Mouse (Mus musculus) bone marrow, adult 2 months (tissue): ENCODE results near the gene Pagr1a. TPM values are rescaled to one million over a fixed set of nuclear protein-coding genes. Genes with fewer than 3 reads are reported as not detected.

Source experiments
- H3K27ac ChIP-seq: fragments of 200-500 bp; 2 replicates; pipeline ENCODE4 v1.5.1; 2012; ENCODE audit warnings: low read depth, mild to moderate bottlenecking, control low read depth, inconsistent platforms, low read length; ENCODE audit not compliant: control insufficient read depth, poor library complexity, insufficient read depth
- H3K4me1 ChIP-seq: fragments of 200-500 bp; 2 replicates; pipeline ENCODE4 v1.6.1; 2011; ENCODE audit warnings: low read length; ENCODE audit not compliant: control insufficient read depth, insufficient read depth
- H3K4me3 ChIP-seq: fragments of 200-500 bp; replicated peaks from 2 replicates; pipeline ENCODE3; 2011; ENCODE audit warnings: mild to moderate bottlenecking, low read depth, low read length, control low read depth; ENCODE audit not compliant: control insufficient read depth
- CTCF ChIP-seq: fragments of 200-500 bp; IDR thresholded peaks from 2 replicates; pipeline ENCODE4 v1.5.1; 2011; ENCODE audit warnings: low read length, control low read depth; ENCODE audit not compliant: control insufficient read depth, insufficient read depth
- POLR2A ChIP-seq: fragments of 200-500 bp; IDR thresholded peaks from 2 replicates; pipeline ENCODE4 v1.6.1; 2011; ENCODE audit warnings: low read depth, mild to moderate bottlenecking, control low read depth, low read length, borderline replicate concordance; ENCODE audit not compliant: control insufficient read depth
- WGBS: fragments of 180-500 bp; shearing (Covaris S2); methylation state at CpG from one replicate; pipeline ENCODE4 v1.1.7; 2018; 5-methylcytosine and 5-hydroxymethylcytosine counted together
- polyA plus RNA-seq: library from polyadenylated mRNA; stranded (reverse); fragments of >200 nt; gene quantifications from 2 replicates; pipeline ENCODE4 v1.2.4, GENCODE M21; 2011; ENCODE audit warnings: low replicate concordance; ENCODE audit not compliant: missing spikeins, insufficient read depth, insufficient read length

Pagr1a gene
- polyA plus RNA-seq: 20.4 TPM in 1 of 2 replicates, not detected in the other

GRCm38 (mm10) chr7:127016971-127017949, at the start of gene Pagr1a:
Gene Pagr1a (minus strand): TSS chr7:127017352.
- TF ChIP-seq POLR2A (peak; percentile 59; the same call in 1 of the 2 replicates), CTCF (peak; percentile 76)
- Histone ChIP-seq H3K27ac (peak within 1 kb of the TSS; percentile 96), H3K4me3 (peak within 1 kb of the TSS; percentile 87), H3K4me1 (peaks cover 5% of the 10 kb centered on the region; the same call in 1 of the 2 replicates)
- whole genome bisulfite sequencing: 3% methylated on average over 39 of the region's 39 CpGs

- TF ChIP-seq POLR2A (no peak), CTCF (no peak)
- Histone ChIP-seq H3K4me1 (no peaks in the 10 kb centered on the region; the same call in 1 of the 2 replicates), H3K27ac (no peak overlapping the region), H3K4me3 (no peak overlapping the region)
- WGBS: 80% methylated on average over 4 of the region's 4 CpGs
Observed at GRCm38 (mm10) chr7:127066317-127066716, 49.2 kb upstream of the Pagr1a start.

- TF ChIP-seq CTCF (peak; percentile 37), POLR2A (no peak)
- H3K4me1 ChIP-seq: no peaks in the 10 kb centered on the region; the same call in 1 of the 2 replicates
- no peak overlapping the region for H3K4me3 ChIP-seq
- WGBS: 72% methylated on average over 6 of the region's 6 CpGs
- H3K27ac ChIP-seq: no peak overlapping the region
Observed at GRCm38 (mm10) chr7:127065538-127065937, 48.4 kb upstream of the Pagr1a start.

- Histone ChIP-seq H3K27ac (no peak overlapping the region), H3K4me1 (no peaks in the 10 kb centered on the region), H3K4me3 (no peak overlapping the region)
- WGBS: 83% methylated on average over 5 of the region's 5 CpGs
- TF ChIP-seq POLR2A: no peak
- TF ChIP-seq CTCF: no peak
Observed at GRCm38 (mm10) chr7:127055026-127055585, 38.0 kb upstream of the Pagr1a start.

GRCm38 (mm10) chr7:127041851-127042672, 24.9 kb upstream of the Pagr1a start, which contains the start of gene Kif22:
Gene Kif22 (minus strand): TSS chr7:127042471.
- Histone ChIP-seq H3K4me3 (peak within 1 kb of the TSS; percentile 96), H3K4me1 (no peaks in the 10 kb centered on the region), H3K27ac (peak within 1 kb of the TSS; percentile 75)
- under 1% methylated on average over 53 of the region's 53 CpGs for WGBS
- TF ChIP-seq POLR2A (peak; percentile 77; the same call in 1 of the 2 replicates), CTCF (no peak)

- H3K4me3 ChIP-seq: no peak overlapping the region
- TF ChIP-seq CTCF (no peak), POLR2A (no peak)
- 67% methylated on average over 1 of the region's 1 CpGs for WGBS
- no peak overlapping the region for H3K27ac ChIP-seq
- H3K4me1 ChIP-seq: peaks cover 5% of the 10 kb centered on the region
Observed at GRCm38 (mm10) chr7:127031244-127031643, 14.1 kb upstream of the Pagr1a start.

GRCm38 (mm10) chr7:127030172-127030571, 13.0 kb upstream of the Pagr1a start:
- WGBS: 98% methylated on average over 1 of the region's 1 CpGs
- Histone ChIP-seq H3K27ac (no peak overlapping the region), H3K4me1 (peaks cover 5% of the 10 kb centered on the region), H3K4me3 (no peak overlapping the region)
- no peak for TF ChIP-seq POLR2A
- TF ChIP-seq CTCF: no peak

- WGBS: 45% methylated on average over 8 of the region's 8 CpGs
- TF ChIP-seq POLR2A (no peak), CTCF (no peak)
- Histone ChIP-seq H3K4me1 (peaks cover 13% of the 10 kb centered on the region), H3K4me3 (peak overlapping the region; percentile 53), H3K27ac (peak overlapping the region; percentile 96)
Observed at GRCm38 (mm10) chr7:127027885-127028284, 10.7 kb upstream of the Pagr1a start.
